Mouse (Mus musculus): Measurements from ENCODE around the gene Ppdpf. TPM values are rescaled to one million over a fixed set of nuclear protein-coding genes. Genes with fewer than 3 reads are reported as not detected.

The Ppdpf gene
- total and polyA plus RNA-seq, 3 experiments = 60.0 to 113 (median 71.2) TPM

- H3K4me3 ChIP-seq (replicated peaks in 1 of 3; ENCODE audit: low read depth in 2 of 3, low read length in 2 of 3, poor library complexity in 1 of 3) = no peak overlapping the region
- TF ChIP-seq ZC3H11A (IDR thresholded peaks at IDR 0.05; ENCODE audit: low read depth, low read length) (no peak), HCFC1 (IDR thresholded peaks at IDR 0.05; ENCODE audit: low read depth, low read length) (no peak), IRF4 (IDR thresholded peaks at IDR 0.05; ENCODE audit: low read depth, low read length) (no peak), JUN (IDR thresholded peaks at IDR 0.05; ENCODE audit: insufficient read depth, low read depth, low read length) (no peak), ZMIZ1 (IDR thresholded peaks at IDR 0.05; ENCODE audit: low read depth, low read length) (no peak), USF1 (IDR thresholded peaks at IDR 0.05; ENCODE audit: low read depth, low read length) (no peak), TBP (conservative IDR thresholded peaks at IDR 0.05; ENCODE audit: low read depth, low read length) (no peak), MAFK (IDR thresholded peaks at IDR 0.05; ENCODE audit: insufficient replicate concordance, low read length) (no peak), SMC3 (IDR thresholded peaks at IDR 0.05; ENCODE audit: low read depth, low read length) (no peak), JUND (conservative IDR thresholded peaks at IDR 0.05; ENCODE audit: low read depth, low read length) (no peak), RCOR1 (conservative IDR thresholded peaks at IDR 0.05; ENCODE audit: low read depth, low read length) (no peak), POLR2AphosphoS2 (IDR thresholded peaks at IDR 0.05; ENCODE audit: low read depth, low read length) (no peak), CHD1 (IDR thresholded peaks at IDR 0.05; ENCODE audit: low read depth, low read length) (no peak), EP300 (IDR thresholded peaks at IDR 0.05; ENCODE audit: low read length) (no peak), ELF1 (IDR thresholded peaks at IDR 0.05; ENCODE audit: low read depth, low read length) (no peak), NRF1 (IDR thresholded peaks at IDR 0.05; ENCODE audit: low read depth, low read length) (no peak), POLR2A (IDR thresholded peaks at IDR 0.05; ENCODE audit: low read depth, low read length) (no peak), SIN3A (IDR thresholded peaks at IDR 0.05; ENCODE audit: low read length) (no peak), ZKSCAN1 (IDR thresholded peaks at IDR 0.05; ENCODE audit: borderline replicate concordance, low read depth, low read length) (no peak)
- H3K27ac ChIP-seq (ENCODE audit: insufficient read depth, low read depth) = no peak overlapping the region
- no peaks in the 10 kb centered on the region for H3K27me3 ChIP-seq (replicated peaks)
- dilution Hi-C loops (cut with MboI; ENCODE audit: extremely low pct_ligation_motif_present, extremely low pct_unique_long_range_greater_than_20kb, low sequenced_read_pairs) = no loop called here
- peaks cover 0 to 8% of the 10 kb centered on the region in 2 experiments; a peak in 2 of 4 replicates for H3K4me1 ChIP-seq (ENCODE audit: control insufficient read depth in 1 of 2, insufficient read depth in 2 of 2)
- H3K9ac ChIP-seq (ENCODE audit: insufficient read depth, low read depth) = no peak overlapping the region
- DNase-seq (ENCODE audit: extremely low read depth) = no peak
- no peaks in the 10 kb centered on the region for H3K9me3 ChIP-seq (replicated peaks; ENCODE audit: low read length)
- no peaks in the 10 kb centered on the region for H3K79me2 ChIP-seq (replicated peaks; ENCODE audit: control insufficient read depth, extremely low read depth, insufficient read depth, poor library complexity, severe bottlenecking)
- H3K4me2 ChIP-seq (ENCODE audit: insufficient read depth, low read depth, poor library complexity, severe bottlenecking) = no peak overlapping the region
- in situ Hi-C loops (cut with MboI; ENCODE audit: low pct_ligation_motif_present, low pct_unique_long_range_greater_than_20kb, low sequenced_read_pairs) = no loop called here
- no peaks in the 10 kb centered on the region for H3K36me3 ChIP-seq (replicated peaks in 1 of 2; ENCODE audit: control insufficient read depth in 1 of 2, insufficient read depth in 1 of 2, low read length in 1 of 2)
Measured at GRCm38 (mm10) chr2:181212389-181213020, 25.5 kb downstream of the Ppdpf start.

GRCm38 (mm10) chr2:181213021-181213445 lies 26.0 kb downstream of the Ppdpf start, which contains the start of gene Srms:
Gene Srms (minus strand): TSS chr2:181213185.
- no peak for DNase-seq (ENCODE audit: extremely low read depth)
- Histone ChIP-seq H3K4me3 (replicated peaks in 1 of 3; ENCODE audit: low read depth in 2 of 3, low read length in 2 of 3, poor library complexity in 1 of 3) (no peak within 1 kb of the TSS), H3K79me2 (replicated peaks; ENCODE audit: control insufficient read depth, extremely low read depth, insufficient read depth, poor library complexity, severe bottlenecking) (no peaks in the 10 kb centered on the region), H3K27me3 (replicated peaks) (no peaks in the 10 kb centered on the region), H3K9me3 (replicated peaks; ENCODE audit: low read length) (no peaks in the 10 kb centered on the region), H3K27ac (ENCODE audit: insufficient read depth, low read depth) (no peak within 1 kb of the TSS), H3K36me3 (replicated peaks in 1 of 2; ENCODE audit: control insufficient read depth in 1 of 2, insufficient read depth in 1 of 2, low read length in 1 of 2) (no peaks in the 10 kb centered on the region), H3K4me1 (ENCODE audit: control insufficient read depth in 1 of 2, insufficient read depth in 2 of 2) (peaks cover 0 to 8% of the 10 kb centered on the region in 2 experiments; a peak in 2 of 4 replicates), H3K9ac (ENCODE audit: insufficient read depth, low read depth) (no peak within 1 kb of the TSS), H3K4me2 (ENCODE audit: insufficient read depth, low read depth, poor library complexity, severe bottlenecking) (no peak within 1 kb of the TSS)
- in situ Hi-C loops (cut with MboI; ENCODE audit: low pct_ligation_motif_present, low pct_unique_long_range_greater_than_20kb, low sequenced_read_pairs) (no loop called here), dilution Hi-C loops (cut with MboI; ENCODE audit: extremely low pct_ligation_motif_present, extremely low pct_unique_long_range_greater_than_20kb, low sequenced_read_pairs) (no loop called here)
- TF ChIP-seq JUND (conservative IDR thresholded peaks at IDR 0.05; ENCODE audit: low read depth, low read length) (no peak), IRF4 (IDR thresholded peaks at IDR 0.05; ENCODE audit: low read depth, low read length) (no peak), ZNF384 (IDR thresholded peaks at IDR 0.05; ENCODE audit: low read depth, low read length) (no peak)
